Mouse (Mus musculus) right cerebral cortex, postnatal 10 days (tissue): ENCODE measurements around the gene Mrpl40.

Experiments used
- DNase-seq, 2 experiments: peaks; one replicate each; pipeline ENCODE4 v3.0.0; 2021; ENCODE audit warnings: low spot score in 2 of 2

Mrpl40 gene

DNA sequence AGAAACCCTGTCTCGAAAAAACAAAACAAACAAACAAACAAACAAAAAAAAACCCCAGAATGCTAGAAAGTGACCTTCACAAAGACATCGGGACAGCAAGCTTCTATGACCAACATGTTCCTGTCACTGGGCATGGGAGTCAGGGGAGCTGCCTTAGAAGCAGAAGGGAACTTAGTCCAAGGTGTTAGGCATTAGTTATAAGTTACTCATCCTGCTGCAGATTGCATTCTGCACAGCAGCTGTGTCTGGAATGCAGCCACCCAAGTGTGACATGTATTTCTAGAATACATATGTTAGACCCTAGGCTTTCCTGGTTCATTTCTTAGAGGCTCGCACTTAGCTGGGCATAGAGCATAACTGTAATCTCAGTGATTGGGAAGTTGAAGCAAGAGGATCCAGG, 48.0 kb downstream of the Mrpl40 start:
- no peak for DNase-seq

DNA sequence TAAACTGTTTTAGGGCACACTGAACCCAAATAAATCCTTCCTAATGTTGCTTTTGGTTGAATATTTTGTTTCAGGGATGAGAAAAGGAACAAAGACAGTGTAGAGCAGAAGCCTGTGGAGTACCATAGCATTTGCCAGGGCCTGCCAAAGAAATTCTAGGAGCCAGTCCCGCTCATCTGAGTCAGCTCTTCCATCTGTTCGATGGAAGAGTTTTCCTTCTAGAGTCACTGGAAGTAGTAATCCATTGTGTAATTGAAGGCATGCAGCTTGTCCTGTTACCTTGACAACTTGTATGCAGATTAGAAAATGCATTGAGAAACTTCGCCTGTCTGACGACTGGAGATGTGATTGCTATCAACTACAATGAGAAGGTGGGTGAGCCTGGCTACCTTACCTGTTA, 53.7 kb downstream of the Mrpl40 start:
- no peak for DNase-seq

DNA sequence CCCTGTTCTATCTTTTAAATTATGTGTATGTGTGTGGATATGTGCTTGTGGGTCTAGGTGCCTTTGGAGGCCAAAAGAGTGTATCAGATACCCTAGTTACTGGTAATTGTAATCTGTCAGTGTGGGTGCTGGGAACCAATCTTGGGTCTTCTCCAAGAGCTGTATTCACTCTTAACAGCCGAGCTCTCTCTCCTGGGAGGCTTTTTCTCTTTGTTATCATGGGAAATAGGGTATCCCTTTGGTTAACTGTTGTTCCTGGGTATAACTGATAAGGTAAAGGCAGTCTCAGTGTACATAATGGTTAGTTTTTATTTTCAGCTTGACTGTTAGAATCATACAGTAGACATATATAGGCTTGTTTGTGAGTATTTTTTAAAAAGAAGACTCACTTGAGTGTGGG, 54.3 kb downstream of the Mrpl40 start:
- DNase-seq = no peak
